Mouse (Mus musculus): ENCODE measurements at regions not wholly inside any gene's neighbourhood (a gene's known extent, or its start where the extent isn't known, plus 50 kb on each side); places are given as distances from the start of the nearest gene placed in this dataset.

DNA sequence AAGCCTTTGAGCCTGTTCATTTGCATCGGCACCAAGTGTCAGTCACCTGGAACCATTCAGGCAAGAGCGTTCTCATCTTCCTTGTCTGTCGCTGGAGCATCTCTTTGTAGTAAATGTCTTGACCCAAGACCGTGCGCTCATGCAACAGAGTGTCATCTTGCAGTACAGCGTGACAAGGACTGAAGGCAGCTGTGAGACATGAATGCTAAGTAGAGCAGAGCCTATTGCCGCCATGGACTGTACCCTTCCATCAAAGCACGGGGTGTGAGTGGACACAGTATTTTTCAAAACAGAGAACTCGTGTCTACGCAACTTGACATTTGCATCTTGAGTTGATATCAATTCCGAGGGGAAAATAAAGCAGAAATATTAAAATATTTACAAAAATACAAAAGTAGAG, 287.4 kb upstream of the Gpc5 start:
- Histone ChIP-seq H3K27ac (ENCODE audit: control insufficient read depth, insufficient read depth, low read depth, low read length) (no peak overlapping the region), H3K27me3 (ENCODE audit: control insufficient read depth, insufficient read depth, low read length) (no peaks in the 10 kb centered on the region), H3K4me3 (ENCODE audit: control insufficient read depth, low read depth, low read length) (no peak overlapping the region), H3K36me3 (ENCODE audit: control insufficient read depth, insufficient read depth, low read length) (no peaks in the 10 kb centered on the region), H3K4me1 (ENCODE audit: control insufficient read depth, insufficient read depth, low read length) (no peaks in the 10 kb centered on the region)
- no peak for TF ChIP-seq POLR2A (IDR thresholded peaks at IDR 0.05; ENCODE audit: control insufficient read depth, low read depth, low read length)
- TF ChIP-seq CTCF (IDR thresholded peaks at IDR 0.05; ENCODE audit: control insufficient read depth, insufficient read depth, insufficient replicate concordance, low read depth, low read length) = no peak

DNA sequence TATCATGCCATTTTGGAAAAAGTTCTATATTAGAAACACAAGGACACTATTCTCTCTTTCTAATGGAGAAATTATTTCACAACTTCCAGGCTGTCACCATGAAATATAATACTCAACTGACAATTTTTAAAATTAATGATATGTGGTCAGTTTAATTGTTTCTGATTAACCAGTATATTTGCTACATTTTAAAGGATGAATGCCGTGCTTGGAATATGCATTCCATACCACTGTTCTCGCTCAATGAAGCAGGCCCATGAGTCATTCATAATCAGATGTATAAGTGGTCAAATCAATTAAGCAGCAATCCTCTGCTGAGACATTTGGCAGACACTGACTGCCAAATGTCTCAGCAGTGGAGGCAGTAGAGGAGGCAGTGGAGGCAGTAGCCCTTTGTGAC, 283.4 kb upstream of the Gpc5 start:
- H3K36me3 ChIP-seq (ENCODE audit: control insufficient read depth, insufficient read depth, low read length) = no peaks in the 10 kb centered on the region
- TF ChIP-seq POLR2A (IDR thresholded peaks at IDR 0.05; ENCODE audit: control insufficient read depth, low read depth, low read length) = no peak
- no peak for TF ChIP-seq CTCF (IDR thresholded peaks at IDR 0.05; ENCODE audit: control insufficient read depth, insufficient read depth, insufficient replicate concordance, low read depth, low read length)

GRCm38 (mm10) chr14:114820677-114821076, 271.3 kb upstream of the Gpc5 start:
- TF ChIP-seq CTCF (IDR thresholded peaks at IDR 0.05; ENCODE audit: control insufficient read depth, insufficient read depth, insufficient replicate concordance, low read depth, low read length) (no peak), POLR2A (IDR thresholded peaks at IDR 0.05; ENCODE audit: control insufficient read depth, low read depth, low read length) (no peak)
- no peak overlapping the region for H3K27ac ChIP-seq (ENCODE audit: control insufficient read depth, insufficient read depth, low read depth, low read length)
- no peaks in the 10 kb centered on the region for H3K27me3 ChIP-seq (ENCODE audit: control insufficient read depth, insufficient read depth, low read length)
- no peaks in the 10 kb centered on the region for H3K36me3 ChIP-seq (ENCODE audit: control insufficient read depth, insufficient read depth, low read length)
- no peak overlapping the region for H3K4me3 ChIP-seq (ENCODE audit: control insufficient read depth, low read depth, low read length)
- H3K4me1 ChIP-seq (ENCODE audit: control insufficient read depth, insufficient read depth, low read length) = no peaks in the 10 kb centered on the region

More for the DNA sequence above, 283.4 kb upstream of the Gpc5 start:
- no peaks in the 10 kb centered on the region for H3K4me1 ChIP-seq (ENCODE audit: control insufficient read depth, insufficient read depth, low read length)
- no peak overlapping the region for H3K4me3 ChIP-seq (ENCODE audit: control insufficient read depth, low read depth, low read length)
- H3K27ac ChIP-seq (ENCODE audit: control insufficient read depth, insufficient read depth, low read depth, low read length) = no peak overlapping the region
- no peaks in the 10 kb centered on the region for H3K27me3 ChIP-seq (ENCODE audit: control insufficient read depth, insufficient read depth, low read length)

- H3K36me3 ChIP-seq (ENCODE audit: control insufficient read depth, insufficient read depth, low read length) = no peaks in the 10 kb centered on the region
- H3K4me3 ChIP-seq (ENCODE audit: control insufficient read depth, low read depth, low read length) = no peak overlapping the region
- TF ChIP-seq POLR2A (IDR thresholded peaks at IDR 0.05; ENCODE audit: control insufficient read depth, low read depth, low read length) (no peak), CTCF (IDR thresholded peaks at IDR 0.05; ENCODE audit: control insufficient read depth, insufficient read depth, insufficient replicate concordance, low read depth, low read length) (no peak)
- no peaks in the 10 kb centered on the region for H3K27me3 ChIP-seq (ENCODE audit: control insufficient read depth, insufficient read depth, low read length)
- H3K4me1 ChIP-seq (ENCODE audit: control insufficient read depth, insufficient read depth, low read length) = no peaks in the 10 kb centered on the region
- no peak overlapping the region for H3K27ac ChIP-seq (ENCODE audit: control insufficient read depth, insufficient read depth, low read depth, low read length)
Observed at GRCm38 (mm10) chr14:114821098-114821594, 270.9 kb upstream of the Gpc5 start.

DNA sequence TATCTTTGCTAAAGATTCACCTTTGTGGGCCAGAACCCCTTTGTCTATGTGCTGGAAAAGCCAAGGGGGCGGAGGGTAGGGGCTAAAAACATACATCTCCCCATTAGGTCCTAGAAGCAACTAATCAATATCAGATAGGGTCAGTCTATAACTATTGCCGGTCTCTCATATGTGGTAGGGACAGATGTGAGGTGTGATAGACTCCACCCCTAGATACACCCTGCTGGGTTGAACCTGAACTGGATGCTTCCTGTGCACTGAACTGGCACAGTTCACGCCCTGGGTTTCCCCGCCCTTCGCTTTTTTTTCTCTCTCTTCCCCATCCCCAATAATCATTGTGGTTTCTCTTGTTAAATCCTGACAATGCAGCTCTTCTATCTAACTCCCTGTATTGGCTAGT, 270.3 kb upstream of the Gpc5 start:
- Histone ChIP-seq H3K4me3 (ENCODE audit: control insufficient read depth, low read depth, low read length) (no peak overlapping the region), H3K4me1 (ENCODE audit: control insufficient read depth, insufficient read depth, low read length) (no peaks in the 10 kb centered on the region), H3K27me3 (ENCODE audit: control insufficient read depth, insufficient read depth, low read length) (no peaks in the 10 kb centered on the region), H3K27ac (ENCODE audit: control insufficient read depth, insufficient read depth, low read depth, low read length) (no peak overlapping the region), H3K36me3 (ENCODE audit: control insufficient read depth, insufficient read depth, low read length) (no peaks in the 10 kb centered on the region)
- no peak for TF ChIP-seq CTCF (IDR thresholded peaks at IDR 0.05; ENCODE audit: control insufficient read depth, insufficient read depth, insufficient replicate concordance, low read depth, low read length)
- no peak for TF ChIP-seq POLR2A (IDR thresholded peaks at IDR 0.05; ENCODE audit: control insufficient read depth, low read depth, low read length)

DNA sequence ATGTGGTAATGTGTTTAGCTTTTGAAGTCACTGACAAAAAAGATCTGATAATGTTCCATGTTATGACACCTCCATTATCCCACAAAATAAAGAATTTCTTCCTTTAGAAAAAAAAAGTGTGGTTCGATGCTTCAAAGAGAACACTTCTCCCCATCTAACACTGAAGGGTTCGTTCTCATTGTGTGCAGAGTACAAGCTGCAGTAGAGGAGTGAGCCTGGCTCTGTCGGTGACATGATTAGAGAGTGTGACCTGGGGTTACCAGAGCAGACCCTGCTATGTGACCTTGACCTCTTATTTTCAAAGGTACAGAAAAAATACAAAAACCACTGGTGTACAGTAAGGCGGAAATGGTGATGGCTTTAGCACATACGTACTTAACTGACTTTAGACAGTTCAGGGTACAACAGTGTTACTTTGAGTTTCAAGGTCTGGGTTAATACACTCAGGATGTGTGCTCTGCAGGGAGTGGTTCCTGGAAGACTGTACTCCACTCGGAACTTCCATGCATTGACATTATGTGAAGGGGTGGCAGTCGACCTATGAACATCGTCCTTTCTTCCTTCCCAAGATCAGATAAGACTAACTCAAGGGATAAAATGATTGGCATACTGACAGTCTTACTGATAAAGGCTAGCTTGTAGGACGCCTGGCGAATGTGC, 265.2 kb upstream of the Gpc5 start:
- no peak overlapping the region for H3K4me3 ChIP-seq (ENCODE audit: control insufficient read depth, low read depth, low read length)
- H3K27ac ChIP-seq (ENCODE audit: control insufficient read depth, insufficient read depth, low read depth, low read length) = no peak overlapping the region
- TF ChIP-seq CTCF (IDR thresholded peaks at IDR 0.05; ENCODE audit: control insufficient read depth, insufficient read depth, insufficient replicate concordance, low read depth, low read length) = no peak
- no peak for TF ChIP-seq POLR2A (IDR thresholded peaks at IDR 0.05; ENCODE audit: control insufficient read depth, low read depth, low read length)
- no peaks in the 10 kb centered on the region for H3K27me3 ChIP-seq (ENCODE audit: control insufficient read depth, insufficient read depth, low read length)
- H3K4me1 ChIP-seq (ENCODE audit: control insufficient read depth, insufficient read depth, low read length) = peaks cover under 1% of the 10 kb centered on the region; the same call in 1 of the 2 replicates
- no peaks in the 10 kb centered on the region for H3K36me3 ChIP-seq (ENCODE audit: control insufficient read depth, insufficient read depth, low read length)

- peaks cover 7% of the 10 kb centered on the region for H3K4me1 ChIP-seq (ENCODE audit: control insufficient read depth, insufficient read depth, low read length)
- H3K27me3 ChIP-seq (ENCODE audit: control insufficient read depth, insufficient read depth, low read length) = no peaks in the 10 kb centered on the region
- no peak overlapping the region for H3K27ac ChIP-seq (ENCODE audit: control insufficient read depth, insufficient read depth, low read depth, low read length)
- TF ChIP-seq POLR2A (IDR thresholded peaks at IDR 0.05; ENCODE audit: control insufficient read depth, low read depth, low read length) (no peak), CTCF (IDR thresholded peaks at IDR 0.05; ENCODE audit: control insufficient read depth, insufficient read depth, insufficient replicate concordance, low read depth, low read length) (no peak)
- H3K36me3 ChIP-seq (ENCODE audit: control insufficient read depth, insufficient read depth, low read length) = no peaks in the 10 kb centered on the region
- H3K4me3 ChIP-seq (ENCODE audit: control insufficient read depth, low read depth, low read length) = no peak overlapping the region
Observed at GRCm38 (mm10) chr14:114829310-114829709, 262.7 kb upstream of the Gpc5 start.
